Mouse (Mus musculus) layer of hippocampus, postnatal 25 days (tissue): ENCODE results near the gene Abcc8. TPM values are rescaled to one million over a fixed set of nuclear protein-coding genes. Genes with fewer than 3 reads are reported as not detected.
A peak's percentile ranks its signal among the peaks of the same experiment; 100 is the strongest.

Experiments
- DNase-seq, 2 experiments: peaks; one replicate each; pipeline ENCODE4 v3.0.0; 2022; ENCODE audit warnings: mixed read lengths in 2 of 2, low spot score in 1 of 2; ENCODE audit errors: extremely low spot score in 1 of 2
- total RNA-seq, 2 experiments: library from RNA; stranded (reverse); gene quantifications; 2 replicates each; pipeline ENCODE4 v1.2.3; 2021

The Abcc8 gene
- total RNA-seq, 2 experiments from 2014 or later, result 42.6 to 48.4 TPM

GRCm38 (mm10) chr7:46161615-46162014 is 18.2 kb downstream of the Abcc8 start:
- DNase-seq, result no peak

GRCm38 (mm10) chr7:46157746-46158145 is 22.1 kb downstream of the Abcc8 start:
- DNase-seq, result no peak

GRCm38 (mm10) chr7:46154498-46155488 is 25.0 kb downstream of the Abcc8 start:
- DNase-seq, result no peak

DNA sequence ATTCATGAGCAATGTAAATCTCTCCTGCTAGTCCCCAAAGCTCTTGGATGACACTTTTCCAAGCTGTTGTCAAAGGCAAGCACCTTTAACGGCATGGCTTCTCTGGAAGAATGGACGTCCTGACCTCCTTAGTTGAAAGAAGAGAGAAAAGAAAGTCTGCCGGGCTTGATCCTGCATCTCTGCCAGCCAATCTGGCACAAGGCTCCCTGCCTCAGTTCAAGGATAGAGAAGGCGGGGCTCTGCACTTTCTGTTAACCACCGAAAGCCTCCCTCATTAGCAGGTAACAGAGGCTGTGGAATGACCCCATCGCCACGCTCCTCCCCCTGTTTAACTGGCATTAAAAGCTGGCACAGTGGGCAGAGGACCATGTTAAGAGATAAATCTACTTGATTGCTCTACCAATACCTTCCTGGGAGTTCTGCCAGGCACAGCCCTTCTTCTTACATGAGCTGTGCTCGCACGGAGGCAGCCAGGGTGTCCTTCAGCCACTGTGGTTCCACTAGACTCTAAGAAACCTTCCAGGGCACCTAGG is 26.9 kb downstream of the Abcc8 start:
- DNase-seq, result no peak

DNA sequence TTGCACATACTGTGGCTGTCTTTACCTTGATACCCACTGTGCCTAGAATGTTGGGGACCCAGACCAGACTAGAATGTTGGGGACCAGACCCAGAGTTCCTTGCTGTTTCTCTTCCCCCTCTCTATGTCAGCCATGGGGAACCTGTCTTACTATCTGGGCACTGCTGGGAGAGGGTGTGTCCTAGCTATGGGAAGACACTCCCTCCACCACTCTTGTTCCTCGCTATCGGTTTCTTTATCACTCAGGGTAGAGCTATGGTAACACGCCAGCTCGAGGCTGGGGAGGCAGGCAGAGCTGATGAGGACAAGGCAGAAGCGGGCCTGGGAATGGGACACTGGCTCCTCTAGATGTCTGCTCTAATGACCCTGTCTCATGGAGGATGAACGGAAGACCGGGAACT is 32.4 kb downstream of the Abcc8 start:
- DNase-seq, result no peak

GRCm38 (mm10) chr7:46146675-46147308 is 33.0 kb downstream of the Abcc8 start:
- DNase-seq, result no peak

DNA sequence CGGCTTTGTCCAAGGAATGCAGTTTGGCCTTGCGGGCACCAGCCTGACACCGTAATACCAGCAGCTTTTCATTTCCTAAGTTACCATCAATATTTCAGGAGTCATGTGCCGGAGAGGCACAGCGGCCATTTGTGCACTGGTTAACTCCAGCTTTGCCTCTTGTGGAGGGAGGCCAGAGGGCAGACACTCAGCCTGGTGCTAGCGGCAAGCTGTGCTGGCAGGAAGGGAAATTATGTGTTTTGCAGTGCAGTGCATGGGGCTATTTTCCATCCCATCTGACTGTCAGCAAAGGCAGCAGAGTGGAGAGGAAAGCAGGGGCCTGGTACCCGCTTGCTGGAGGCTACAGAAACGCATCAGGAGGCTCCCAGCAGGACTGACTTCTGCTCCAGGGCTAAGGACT is 35.8 kb downstream of the Abcc8 start:
- no peak for DNase-seq

DNA sequence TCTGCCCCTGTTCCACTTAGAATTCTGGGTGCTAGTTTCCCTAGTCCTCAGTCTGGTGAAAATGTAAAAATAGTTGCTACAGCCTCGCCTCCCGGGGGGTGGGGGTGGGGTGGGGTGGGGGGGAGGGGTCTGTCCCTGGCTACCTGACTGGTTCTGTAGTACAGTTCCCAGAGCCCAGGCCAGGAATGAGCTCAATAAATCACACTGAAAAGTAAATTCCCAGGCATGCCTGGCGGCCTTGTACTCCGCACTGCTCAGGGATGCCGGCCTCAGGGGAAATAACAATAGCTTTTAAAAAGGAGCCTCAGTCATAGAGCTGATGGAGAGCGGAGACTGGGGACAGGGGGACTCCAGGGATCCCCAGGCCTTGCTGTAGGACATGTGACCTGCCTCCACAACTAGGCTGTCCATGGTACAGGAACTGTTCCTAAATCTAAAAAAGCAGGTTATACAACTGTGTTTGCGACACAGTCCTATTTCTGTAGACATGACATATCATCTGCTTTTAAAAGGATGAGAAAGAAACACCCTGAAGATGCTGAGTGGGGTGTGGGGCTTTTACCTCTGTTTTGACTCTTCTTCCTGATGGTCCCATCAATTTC is 41.4 kb downstream of the Abcc8 start:
- no peak for DNase-seq

- no peak for DNase-seq
These were observed 46.0 kb downstream of the Abcc8 start for GRCm38 (mm10) chr7:46133858-46134257.

DNA sequence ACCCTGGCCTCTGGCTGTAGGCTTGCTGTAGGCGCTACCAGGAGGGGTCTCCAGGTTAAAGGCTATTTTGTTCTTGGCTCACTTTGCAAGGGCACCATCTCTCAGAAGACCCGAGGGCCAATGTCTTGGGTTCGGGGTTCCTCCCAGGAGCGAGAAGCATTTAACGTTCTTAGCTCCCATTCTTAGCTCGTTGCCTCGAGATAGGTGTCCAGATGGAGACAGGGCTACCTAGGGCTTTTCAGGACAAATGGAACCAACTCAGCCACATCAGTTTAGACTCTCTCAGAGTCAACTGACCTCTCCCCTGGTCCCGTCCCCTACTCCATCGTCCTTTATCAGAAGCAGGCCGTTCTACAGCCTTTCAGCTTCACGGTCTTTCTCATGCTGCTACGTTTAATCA is 47.6 kb downstream of the Abcc8 start:
- DNase-seq, result no peak

DNA sequence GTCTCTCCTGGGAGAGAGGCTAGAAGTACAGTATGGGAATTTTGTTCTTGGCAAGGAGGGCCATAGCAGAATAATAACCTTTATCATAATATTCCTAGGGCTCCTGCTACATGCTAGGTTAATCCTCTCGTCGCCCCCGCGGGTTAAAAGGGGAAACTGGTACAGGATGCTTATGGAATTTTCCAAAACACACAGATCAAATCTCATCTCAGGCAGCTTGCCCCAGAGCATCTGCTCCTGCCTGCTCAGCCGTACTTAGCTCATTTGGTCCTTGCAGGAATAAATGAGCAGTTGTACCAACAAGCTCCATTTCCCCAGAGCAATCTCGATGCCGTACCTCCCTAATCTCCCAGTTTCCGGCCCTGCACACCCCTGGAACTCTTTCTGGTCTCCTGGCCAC is 48.0 kb downstream of the Abcc8 start:
- DNase-seq, result peak in 1 of 2 experiments; percentile 32

DNA sequence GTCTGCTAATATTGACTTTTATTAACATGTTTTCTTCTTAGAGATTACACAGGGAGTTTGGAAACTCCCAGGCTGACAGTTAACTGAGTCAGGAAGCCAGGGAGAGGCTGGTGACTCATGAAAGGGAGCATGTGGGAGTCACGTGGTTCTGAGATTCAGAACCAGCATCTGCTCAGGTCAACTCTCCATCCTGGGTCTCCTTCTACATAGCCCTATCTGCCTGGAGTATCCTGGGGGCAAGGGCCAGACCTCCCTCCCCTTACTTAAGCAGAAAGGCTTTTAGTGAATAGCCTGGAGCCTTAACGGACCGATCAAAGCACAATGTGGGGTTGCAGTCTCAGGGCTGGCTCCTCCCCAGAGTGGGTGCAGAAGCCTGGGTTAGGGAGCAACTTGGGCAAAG is 48.6 kb downstream of the Abcc8 start:
- DNase-seq, result peak in 1 of 2 experiments; percentile 21

DNA sequence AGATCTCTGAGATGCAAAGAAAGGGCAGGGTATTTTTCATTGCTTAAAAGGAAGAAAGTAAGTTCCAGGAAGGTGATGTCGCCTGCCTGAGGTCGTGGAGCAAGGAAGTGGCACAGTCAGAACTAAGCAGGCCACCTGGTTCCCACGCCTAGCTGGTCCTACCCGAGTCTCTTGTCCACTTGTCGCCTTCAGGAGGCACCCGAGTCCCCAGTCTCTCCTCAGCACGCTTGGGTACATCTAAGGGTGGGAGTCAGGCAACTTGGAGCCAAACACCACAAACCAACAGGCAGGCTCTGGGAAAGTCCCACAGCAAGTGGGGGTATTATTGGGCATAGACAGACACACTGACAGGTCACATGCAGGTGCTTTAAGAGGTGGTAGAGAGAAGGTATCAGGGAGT is 49.1 kb downstream of the Abcc8 start:
- no peak for DNase-seq

DNA sequence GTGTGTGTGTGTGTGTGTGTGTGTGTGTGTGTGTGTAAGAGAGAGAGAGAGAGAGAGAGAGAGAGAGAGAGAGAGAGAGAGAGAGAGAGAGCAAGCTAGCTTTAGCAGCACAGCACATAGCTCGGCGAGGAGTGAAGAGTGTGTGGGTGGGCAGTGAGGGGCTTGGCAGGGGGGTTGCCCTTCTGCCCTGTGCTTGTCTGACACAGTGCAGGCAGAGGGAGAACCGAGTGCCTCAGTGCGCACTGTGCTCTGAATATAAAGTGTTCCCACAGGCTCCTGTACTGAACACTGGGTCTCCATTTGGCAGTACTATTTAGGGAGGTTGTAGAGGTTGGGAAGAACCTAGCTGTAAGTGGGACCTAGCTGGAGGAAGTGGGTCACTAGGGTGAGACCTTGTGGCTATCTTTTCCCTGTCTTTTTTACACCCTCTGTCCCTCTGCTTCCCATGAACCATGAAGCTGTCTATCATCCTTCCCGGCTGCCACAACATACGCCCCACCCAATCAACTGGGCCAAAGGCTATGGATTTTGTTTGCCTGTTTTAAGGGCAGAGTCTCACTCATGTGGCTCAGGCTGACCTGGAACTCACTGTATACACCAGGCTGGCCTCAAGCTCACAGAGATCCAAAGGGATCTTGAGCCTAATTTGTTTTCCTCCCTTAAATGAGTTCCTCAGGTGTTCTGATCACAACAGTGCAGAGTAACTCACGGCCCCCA is 50.2 kb downstream of the Abcc8 start:
- no peak for DNase-seq

DNA sequence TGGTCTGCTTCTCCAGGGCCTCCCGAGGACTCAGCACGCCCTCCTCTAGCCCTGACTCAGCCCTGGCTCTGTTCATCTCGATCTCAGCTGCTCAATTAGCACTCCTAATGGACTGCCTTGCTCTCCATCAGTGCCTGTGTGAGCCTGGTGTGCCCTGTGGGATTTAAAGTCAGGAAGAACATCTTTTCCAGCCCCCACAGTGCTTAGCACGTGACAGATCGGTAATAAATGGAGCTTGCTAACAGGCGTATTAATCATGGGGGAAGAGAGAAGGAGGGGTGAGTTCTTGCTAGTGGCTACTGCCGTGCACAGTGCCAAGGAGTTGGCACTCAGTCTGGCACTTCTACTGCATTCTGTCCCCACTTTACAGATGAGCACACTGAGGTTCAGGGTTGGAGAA is 51.6 kb downstream of the Abcc8 start:
- no peak for DNase-seq

DNA sequence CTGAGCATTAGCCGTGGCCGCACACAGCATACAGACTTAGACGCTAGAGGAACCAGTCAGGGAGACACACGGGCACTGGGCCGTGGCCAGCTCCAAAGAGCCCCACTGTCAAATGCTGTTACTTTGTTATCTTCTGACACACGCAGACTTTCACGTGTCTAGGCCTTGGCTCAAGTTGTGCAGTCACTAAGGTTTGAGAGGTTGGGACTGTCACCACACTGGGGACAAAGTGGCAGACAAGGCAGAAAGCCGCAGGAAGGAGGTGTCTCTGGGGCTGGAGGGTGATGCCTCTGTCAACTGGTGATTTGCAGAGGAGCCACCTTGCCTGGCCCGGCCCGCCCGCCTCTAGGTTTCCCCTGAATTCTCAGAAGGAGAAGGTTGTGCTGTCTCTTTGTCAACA is 54.5 kb downstream of the Abcc8 start:
- no peak for DNase-seq

DNA sequence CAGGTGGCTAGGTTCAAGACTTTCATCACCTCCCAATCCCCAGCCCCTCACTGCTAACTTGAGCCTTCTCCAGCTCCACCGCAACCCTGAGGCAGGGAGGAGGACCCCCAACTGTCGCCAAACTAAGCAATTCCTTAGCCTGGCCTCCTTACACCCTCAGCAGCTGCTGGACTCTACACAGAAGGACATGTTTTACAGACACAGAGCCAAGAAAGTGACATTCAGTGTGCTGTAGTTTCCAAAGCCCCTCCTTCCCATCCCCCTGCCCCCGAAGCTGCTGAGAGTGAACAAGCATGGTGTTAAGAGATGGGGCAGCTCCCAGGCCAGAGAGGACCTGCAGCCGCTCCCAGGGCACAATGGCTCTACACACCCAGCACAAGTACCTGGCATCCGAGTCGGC is 55.4 kb downstream of the Abcc8 start:
- no peak for DNase-seq

- no peak for DNase-seq
These were observed 56.9 kb downstream of the Abcc8 start for GRCm38 (mm10) chr7:46122964-46123363.

DNA sequence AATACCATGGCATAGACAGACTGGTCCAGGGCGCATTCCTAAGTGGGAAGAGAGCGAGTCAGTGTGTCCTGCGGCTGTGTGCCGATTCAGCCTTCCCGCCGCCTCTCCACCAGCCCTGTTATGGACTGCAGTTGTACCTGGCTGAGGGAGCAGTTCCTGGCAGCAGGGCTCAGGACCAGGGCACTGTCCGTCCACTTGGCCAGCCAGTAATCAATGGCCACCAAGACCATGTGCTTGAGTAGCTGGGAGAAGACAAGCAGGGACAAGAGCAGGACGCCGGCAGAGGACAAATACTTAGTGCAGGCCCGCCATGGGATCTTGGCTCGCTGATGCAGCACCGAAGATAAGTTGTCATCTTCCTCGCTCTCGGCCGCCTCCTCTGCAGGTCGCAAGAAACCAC is 62.8 kb downstream of the Abcc8 start:
- no peak for DNase-seq

DNA sequence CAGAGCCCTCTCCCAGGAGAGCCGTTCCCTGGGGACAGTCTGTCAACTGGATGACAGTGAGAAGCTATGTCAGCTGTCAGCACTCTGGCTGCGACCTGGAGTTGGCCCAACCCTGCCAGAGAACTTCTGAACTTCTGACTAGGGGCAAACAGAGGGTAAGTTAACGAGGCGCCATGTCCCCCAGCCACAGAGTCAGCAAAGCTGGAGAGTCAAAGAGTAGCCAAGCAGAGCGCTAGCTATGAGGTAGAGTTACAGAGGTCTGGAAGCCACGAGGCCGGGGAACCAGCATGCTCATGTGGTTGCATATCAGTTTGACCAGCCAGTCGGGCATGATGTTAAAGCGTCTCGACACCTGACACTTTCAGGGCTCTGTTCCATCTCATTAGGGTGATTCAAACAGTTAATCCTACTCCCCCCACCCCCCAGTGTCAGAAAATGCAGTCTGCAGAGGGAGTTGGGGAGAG is 63.7 kb downstream of the Abcc8 start:
- no peak for DNase-seq
